Mouse (Mus musculus) small intestine, adult 2 months (tissue): ENCODE results near the gene Chd3.

ENCODE experiments used
- CTCF ChIP-seq: fragments of 200-500 bp; IDR thresholded peaks from 2 replicates; pipeline ENCODE4 v1.5.1; 2012; ENCODE audit warnings: low read depth, mild to moderate bottlenecking, control low read depth, inconsistent platforms, low read length, moderate library complexity, mixed read lengths; ENCODE audit not compliant: insufficient replicate concordance, insufficient read length; ENCODE audit errors: extremely low read depth
- POLR2A ChIP-seq: fragments of 200-500 bp; IDR thresholded peaks from 2 replicates; pipeline ENCODE4 v1.6.1; 2012; ENCODE audit warnings: low read depth, mild to moderate bottlenecking, control low read depth, inconsistent platforms, low read length, moderate library complexity

- TF ChIP-seq CTCF: no peak
- no peak for TF ChIP-seq POLR2A
Measured at GRCm38 (mm10) chr11:69322693-69323471, 46.3 kb downstream of the Chd3 start.
